Mouse (Mus musculus) limb, embryonic 15.5 days (tissue): ENCODE data around the gene Akap2. TPM values are rescaled to one million over a fixed set of nuclear protein-coding genes. Genes with fewer than 3 reads are reported as not detected.
A peak's percentile ranks its signal among the peaks of the same experiment; 100 is the strongest.

Experiments
- ATAC-seq: fragments of 200-750 bp; cut with Nextera tagmentation; 2 replicates; pipeline ENCODE4 v1.8.0; 2017; ENCODE audit warnings: low read depth, moderate TSS enrichment; ENCODE audit not compliant: insufficient number of reproducible peaks, low FRiP score, low TSS enrichment
- H3K27ac ChIP-seq: fragments of 300-500 bp; sonication (generic); 2 replicates; pipeline ENCODE4 v1.5.1; 2015; ENCODE audit warnings: moderate library complexity, mild to moderate bottlenecking, inconsistent platforms
- H3K27me3 ChIP-seq: fragments of 300-500 bp; sonication (generic); 2 replicates; pipeline ENCODE4 v1.6.1; 2015; ENCODE audit warnings: inconsistent platforms
- H3K36me3 ChIP-seq: fragments of 300-500 bp; sonication (generic); 2 replicates; pipeline ENCODE4 v1.6.1; 2015; ENCODE audit warnings: inconsistent platforms
- H3K4me1 ChIP-seq: fragments of 300-500 bp; sonication (generic); 2 replicates; pipeline ENCODE4 v1.6.1; 2015; ENCODE audit warnings: inconsistent platforms
- H3K4me2 ChIP-seq: fragments of 300-500 bp; sonication (generic); 2 replicates; pipeline ENCODE4 v1.6.1; 2015; ENCODE audit warnings: mild to moderate bottlenecking, inconsistent platforms
- H3K4me3 ChIP-seq: fragments of 300-500 bp; sonication (generic); 2 replicates; pipeline ENCODE4 v1.5.1; 2015; ENCODE audit warnings: mild to moderate bottlenecking, inconsistent platforms
- H3K9ac ChIP-seq: fragments of 300-500 bp; sonication (generic); 2 replicates; pipeline ENCODE4 v1.6.1; 2015; ENCODE audit warnings: inconsistent platforms
- H3K9me3 ChIP-seq: fragments of 300-500 bp; sonication (generic); 2 replicates; pipeline ENCODE4 v1.6.1; 2016; ENCODE audit warnings: inconsistent platforms
- WGBS: fragments of 180-500 bp; shearing (Covaris S2); methylation state at CpG from one replicate; pipeline ENCODE4 v1.1.7; 2015; 5-methylcytosine and 5-hydroxymethylcytosine counted together
- polyA plus RNA-seq: library from polyadenylated mRNA; unstranded; fragments of >200 nt; fragmentation: Nextera tagmentation; extraction: Ambion mirVana; gene quantifications from 2 replicates; pipeline ENCODE4 v1.2.1, GENCODE M21; 2015

The Akap2 gene
- polyA plus RNA-seq, 1 experiment from 2014 or later, result 25.2 TPM

GRCm38 (mm10) chr4:57783391-57783770, 65.9 kb downstream of the Akap2 start:
- Histone ChIP-seq H3K9me3 (no peaks in the 10 kb centered on the region), H3K4me1 (peaks cover 28% of the 10 kb centered on the region), H3K27ac (no peak overlapping the region), H3K4me2 (peak overlapping the region; percentile 70; the same call in 1 of the 2 replicates), H3K36me3 (no peaks in the 10 kb centered on the region), H3K4me3 (peak overlapping the region; percentile 40; the same call in 1 of the 2 replicates), H3K27me3 (peaks cover 13% of the 10 kb centered on the region), H3K9ac (no peak overlapping the region)
- ATAC-seq, result no peak
- WGBS, result 33% methylated on average over 9 of the region's 9 CpGs

DNA sequence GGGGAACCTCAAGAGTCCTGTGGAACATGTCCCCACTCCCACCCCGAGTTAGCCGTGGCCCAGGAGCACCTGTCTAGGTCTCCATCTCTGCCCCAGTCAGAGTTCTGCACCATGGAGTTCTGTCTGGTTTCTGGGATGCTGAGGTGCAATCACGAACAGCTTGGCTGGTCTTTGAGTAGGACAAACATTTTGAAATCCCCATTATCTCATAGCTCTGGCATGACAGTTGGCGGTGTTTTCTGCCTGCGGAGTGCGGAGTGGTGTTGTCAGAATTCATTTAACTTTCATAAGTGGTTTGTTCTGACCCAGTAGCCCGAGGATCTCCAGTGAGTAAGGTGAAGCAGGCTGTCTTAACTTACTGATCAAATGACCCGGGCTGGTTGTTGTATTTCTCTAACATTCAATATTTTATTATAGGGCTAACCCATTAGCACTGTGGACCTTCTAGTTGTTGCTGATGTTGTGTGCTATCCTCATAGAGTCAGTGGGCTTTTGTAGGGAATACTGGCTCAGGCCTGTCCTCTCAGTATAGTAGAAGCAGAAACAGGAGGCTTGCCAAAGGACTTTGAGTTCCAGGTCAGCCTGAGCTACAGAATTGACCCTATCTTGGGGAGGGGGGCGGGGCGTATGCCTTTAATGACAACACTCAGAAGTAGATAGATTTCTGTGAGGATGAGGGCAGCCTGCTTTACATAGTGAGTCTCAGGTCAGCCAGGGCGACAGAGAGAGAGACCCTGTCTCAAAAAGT, 66.6 kb downstream of the Akap2 start:
- no peak for ATAC-seq
- 73% methylated on average over 11 of the region's 11 CpGs for WGBS
- Histone ChIP-seq H3K36me3 (no peaks in the 10 kb centered on the region), H3K4me2 (no peak overlapping the region), H3K27ac (no peak overlapping the region), H3K9me3 (no peaks in the 10 kb centered on the region), H3K4me3 (no peak overlapping the region), H3K27me3 (peaks cover 13% of the 10 kb centered on the region), H3K4me1 (peaks cover 28% of the 10 kb centered on the region), H3K9ac (no peak overlapping the region)

GRCm38 (mm10) chr4:57788709-57789108, 71.3 kb downstream of the Akap2 start:
- Histone ChIP-seq H3K27ac (no peak overlapping the region), H3K9ac (no peak overlapping the region), H3K27me3 (no peaks in the 10 kb centered on the region), H3K4me2 (no peak overlapping the region), H3K36me3 (no peaks in the 10 kb centered on the region), H3K4me3 (no peak overlapping the region), H3K9me3 (no peaks in the 10 kb centered on the region), H3K4me1 (no peaks in the 10 kb centered on the region)
- no peak for ATAC-seq
- 71% methylated on average over 5 of the region's 5 CpGs for WGBS

- Histone ChIP-seq H3K27ac (no peak overlapping the region), H3K4me1 (no peaks in the 10 kb centered on the region), H3K4me2 (no peak overlapping the region), H3K27me3 (no peaks in the 10 kb centered on the region), H3K36me3 (no peaks in the 10 kb centered on the region), H3K4me3 (no peak overlapping the region), H3K9ac (no peak overlapping the region), H3K9me3 (no peaks in the 10 kb centered on the region)
- no peak for ATAC-seq
These were observed 71.7 kb downstream of the Akap2 start for GRCm38 (mm10) chr4:57789118-57789517.

DNA sequence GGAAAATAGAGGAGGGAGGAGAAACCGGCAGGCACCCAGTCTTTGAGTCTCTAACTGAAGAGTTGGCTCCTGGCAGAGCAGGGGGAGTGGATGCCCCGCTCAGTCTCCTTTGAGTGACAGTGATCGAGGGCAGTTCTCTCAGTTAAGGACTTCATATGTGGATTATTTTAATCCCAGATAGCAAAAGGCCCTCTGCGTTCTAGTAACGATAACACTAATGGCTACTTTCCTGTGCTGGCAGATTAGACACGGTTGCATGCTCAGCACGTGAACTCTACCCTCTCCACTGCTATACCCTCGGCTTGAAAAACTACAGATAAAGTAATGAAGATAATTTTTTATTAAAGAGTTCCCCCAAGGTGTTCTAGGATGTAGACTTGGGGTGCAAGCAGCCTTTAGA, 76.5 kb downstream of the Akap2 start:
- ATAC-seq, result no peak
- no peak overlapping the region for H3K27ac ChIP-seq

GRCm38 (mm10) chr4:57794547-57794946, 77.1 kb downstream of the Akap2 start:
- no peak for ATAC-seq
- Histone ChIP-seq H3K9me3 (no peaks in the 10 kb centered on the region), H3K4me3 (no peak overlapping the region), H3K9ac (no peak overlapping the region), H3K4me1 (0 out of 2 replicates have a peak, but pooled peaks cover 4% of the 10 kb centered on the region), H3K27ac (no peak overlapping the region), H3K4me2 (no peak overlapping the region), H3K36me3 (no peaks in the 10 kb centered on the region), H3K27me3 (no peaks in the 10 kb centered on the region)
- whole genome bisulfite sequencing, result 15% methylated on average over 3 of the region's 3 CpGs

More for the DNA sequence above, 76.5 kb downstream of the Akap2 start:
- WGBS, result 66% methylated on average over 8 of the region's 8 CpGs
- Histone ChIP-seq H3K27me3 (no peaks in the 10 kb centered on the region), H3K4me3 (no peak overlapping the region), H3K9me3 (no peaks in the 10 kb centered on the region), H3K4me1 (0 out of 2 replicates have a peak, but pooled peaks cover 4% of the 10 kb centered on the region), H3K36me3 (no peaks in the 10 kb centered on the region), H3K4me2 (no peak overlapping the region), H3K9ac (no peak overlapping the region)

- H3K27ac ChIP-seq, result no peak overlapping the region
- no peaks in the 10 kb centered on the region for H3K9me3 ChIP-seq
- no peaks in the 10 kb centered on the region for H3K36me3 ChIP-seq
- no peak overlapping the region for H3K4me3 ChIP-seq
- H3K4me2 ChIP-seq, result no peak overlapping the region
- no peaks in the 10 kb centered on the region for H3K27me3 ChIP-seq
- no peak for ATAC-seq
- H3K9ac ChIP-seq, result no peak overlapping the region
- 77% methylated on average over 9 of the region's 9 CpGs for WGBS
- H3K4me1 ChIP-seq, result 0 out of 2 replicates have a peak, but pooled peaks cover 4% of the 10 kb centered on the region
These were observed 80.3 kb downstream of the Akap2 start for GRCm38 (mm10) chr4:57797548-57798285.

DNA sequence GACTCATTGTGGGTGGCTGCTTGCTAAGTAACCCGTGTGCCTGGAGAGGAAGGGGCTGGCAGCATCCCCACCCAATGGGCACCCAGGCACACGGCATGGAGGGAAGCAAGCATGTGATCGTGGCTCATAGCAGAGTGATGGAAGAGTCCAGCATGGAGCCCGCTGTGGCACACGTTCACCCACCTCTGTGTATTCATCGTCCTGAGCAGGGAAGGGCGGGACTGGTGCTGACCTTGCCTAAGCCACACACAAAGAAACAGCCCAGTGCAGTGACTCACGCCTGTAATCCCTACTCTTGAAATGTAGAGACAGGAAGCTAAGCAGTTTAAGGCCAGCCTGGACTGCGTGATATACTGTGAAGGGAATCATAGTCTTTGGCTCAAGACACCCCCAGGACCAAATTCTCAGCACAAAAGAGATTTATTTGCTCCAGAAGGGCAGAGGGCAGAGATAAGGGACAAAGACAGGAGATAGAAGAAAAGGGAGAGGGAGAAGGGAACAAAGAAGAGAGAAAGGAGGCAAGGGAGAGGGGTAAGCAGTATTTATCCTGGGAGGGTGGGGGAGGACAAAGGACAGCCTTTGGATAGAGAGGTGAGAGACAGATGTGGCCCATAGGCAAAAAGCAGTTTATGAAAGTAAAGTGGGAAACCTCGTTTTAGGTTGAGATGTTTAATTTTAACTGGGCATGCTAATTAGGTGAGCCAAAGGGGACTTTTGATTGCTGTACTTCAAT, 81.0 kb downstream of the Akap2 start:
- Histone ChIP-seq H3K4me3 (no peak overlapping the region), H3K36me3 (no peaks in the 10 kb centered on the region), H3K4me1 (0 out of 2 replicates have a peak, but pooled peaks cover 4% of the 10 kb centered on the region), H3K9me3 (no peaks in the 10 kb centered on the region), H3K4me2 (no peak overlapping the region), H3K27ac (no peak overlapping the region), H3K27me3 (no peaks in the 10 kb centered on the region), H3K9ac (no peak overlapping the region)
- 56% methylated on average over 10 of the region's 10 CpGs for WGBS
- ATAC-seq, result no peak

DNA sequence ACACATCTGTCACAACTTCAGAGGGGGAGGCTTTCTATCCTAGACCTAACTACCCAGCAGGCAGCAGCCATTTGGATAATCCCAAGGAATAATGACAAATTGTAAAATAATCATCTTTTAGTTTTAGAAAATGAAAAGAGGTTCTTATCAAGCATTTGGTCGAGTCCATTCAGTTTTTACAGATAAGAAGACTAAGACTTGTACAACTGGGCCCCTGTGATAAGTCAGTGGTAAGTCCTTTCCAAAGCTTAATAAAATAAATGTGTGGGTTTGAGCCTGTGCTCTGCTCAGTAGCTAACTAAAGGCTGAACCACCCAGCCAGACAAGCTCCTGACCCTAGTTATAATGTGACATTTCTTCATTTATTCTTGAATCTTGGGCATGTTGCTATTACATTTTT, 81.8 kb downstream of the Akap2 start:
- 0 out of 2 replicates have a peak, but pooled peaks cover 3% of the 10 kb centered on the region for H3K4me1 ChIP-seq
- H3K27me3 ChIP-seq, result no peaks in the 10 kb centered on the region
- H3K9me3 ChIP-seq, result no peaks in the 10 kb centered on the region
- H3K4me2 ChIP-seq, result no peak overlapping the region
- H3K4me3 ChIP-seq, result no peak overlapping the region
- no peak for ATAC-seq
- H3K27ac ChIP-seq, result no peak overlapping the region
- 70% methylated on average over 1 of the region's 1 CpGs for WGBS
- H3K9ac ChIP-seq, result no peak overlapping the region
- no peaks in the 10 kb centered on the region for H3K36me3 ChIP-seq

DNA sequence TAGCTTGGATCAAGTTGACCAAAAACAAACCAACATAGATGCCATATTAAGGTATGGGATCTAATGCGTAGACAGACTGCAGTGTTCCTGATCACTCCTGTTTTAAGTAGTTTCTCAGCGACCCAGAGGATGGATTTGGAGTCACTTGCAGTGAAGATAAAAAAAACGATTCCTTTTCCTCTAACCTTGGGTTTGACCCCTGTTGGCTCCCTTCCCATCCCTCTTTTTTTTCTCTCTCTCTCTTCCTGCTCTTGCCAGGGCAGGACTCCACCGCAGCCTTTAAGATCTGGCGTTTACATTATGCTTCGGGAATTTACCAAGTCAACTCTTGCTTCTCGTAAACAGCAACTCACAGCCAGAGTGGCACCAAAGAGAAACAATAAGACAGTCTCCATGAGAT, 83.8 kb downstream of the Akap2 start:
- H3K4me2 ChIP-seq, result no peak overlapping the region
- no peaks in the 10 kb centered on the region for H3K27me3 ChIP-seq
- 70% methylated on average over 7 of the region's 7 CpGs for WGBS
- H3K4me1 ChIP-seq, result no peaks in the 10 kb centered on the region
- H3K9me3 ChIP-seq, result no peaks in the 10 kb centered on the region
- H3K9ac ChIP-seq, result no peak overlapping the region
- ATAC-seq, result no peak
- H3K36me3 ChIP-seq, result no peaks in the 10 kb centered on the region
- no peak overlapping the region for H3K27ac ChIP-seq
- no peak overlapping the region for H3K4me3 ChIP-seq

DNA sequence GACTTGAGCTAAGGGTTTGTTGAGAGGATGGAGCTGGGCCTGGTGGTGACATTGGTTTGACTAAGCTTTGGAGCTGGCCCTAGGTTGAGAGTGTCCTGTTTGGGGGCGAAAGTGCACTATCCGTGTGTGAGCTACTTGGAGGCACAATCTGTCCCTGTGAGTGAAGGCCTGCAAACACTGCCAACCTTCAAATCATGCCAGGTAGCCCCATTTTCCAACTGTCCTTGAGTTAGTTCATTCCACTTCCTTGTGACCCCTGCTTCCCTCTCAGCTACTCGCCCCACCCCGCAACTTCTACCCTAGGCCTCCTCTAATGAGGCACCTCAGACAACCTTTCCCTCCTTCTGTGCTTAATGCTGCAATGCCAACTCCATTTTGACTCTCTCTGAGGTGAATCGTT, 84.5 kb downstream of the Akap2 start:
- Histone ChIP-seq H3K27ac (no peak overlapping the region), H3K9ac (no peak overlapping the region), H3K36me3 (no peaks in the 10 kb centered on the region), H3K4me1 (no peaks in the 10 kb centered on the region), H3K4me2 (no peak overlapping the region), H3K4me3 (no peak overlapping the region), H3K27me3 (no peaks in the 10 kb centered on the region), H3K9me3 (no peaks in the 10 kb centered on the region)
- no peak for ATAC-seq
- WGBS, result 86% methylated on average over 5 of the region's 5 CpGs

DNA sequence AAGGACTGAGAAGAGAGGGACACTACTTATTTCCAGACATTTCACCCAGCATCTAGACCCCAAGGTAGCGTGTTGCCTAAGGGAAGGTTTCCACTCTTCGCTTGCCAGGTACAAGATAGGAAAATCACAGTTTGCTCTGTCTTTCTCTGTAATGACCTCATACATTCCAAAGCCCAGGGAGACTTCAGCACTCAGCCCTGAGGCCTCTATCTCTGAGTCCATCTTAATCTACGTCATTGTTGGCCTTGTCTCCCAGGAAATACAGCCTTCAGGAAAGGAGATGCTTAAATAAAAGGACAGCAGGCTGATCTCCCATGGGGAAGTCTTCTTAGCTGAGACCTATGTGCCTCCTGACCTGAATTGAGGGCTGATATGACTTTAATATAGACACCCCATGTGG, 85.0 kb downstream of the Akap2 start:
- 85% methylated on average over 3 of the region's 3 CpGs for WGBS

More for the DNA sequence above, 85.0 kb downstream of the Akap2 start:
- no peak for ATAC-seq
- H3K4me3 ChIP-seq, result no peak overlapping the region
- no peaks in the 10 kb centered on the region for H3K9me3 ChIP-seq
- H3K4me1 ChIP-seq, result no peaks in the 10 kb centered on the region
- no peak overlapping the region for H3K9ac ChIP-seq
- H3K27me3 ChIP-seq, result no peaks in the 10 kb centered on the region
- no peak overlapping the region for H3K4me2 ChIP-seq
- H3K27ac ChIP-seq, result no peak overlapping the region
- no peaks in the 10 kb centered on the region for H3K36me3 ChIP-seq
